Mouse (Mus musculus) hindbrain, embryonic 10.5 days (tissue): ENCODE results near the gene Arid2. TPM values are rescaled to one million over a fixed set of nuclear protein-coding genes. Genes with fewer than 3 reads are reported as not detected.

ENCODE experiments used
- DNase-seq: peaks from one replicate; pipeline ENCODE4 v3.0.0-alpha.2; 2017; ENCODE audit warnings: low spot score
- H3K27ac ChIP-seq: fragments of 300-500 bp; sonication (generic); 2 replicates; pipeline ENCODE4 v1.5.1; 2016; ENCODE audit warnings: mild to moderate bottlenecking, moderate library complexity
- H3K27me3 ChIP-seq: fragments of 300-500 bp; sonication (generic); 2 replicates; pipeline ENCODE4 v1.6.1; 2016; ENCODE audit warnings: mild to moderate bottlenecking; ENCODE audit not compliant: poor library complexity, insufficient read depth, severe bottlenecking
- H3K36me3 ChIP-seq: fragments of 300-500 bp; sonication (generic); 2 replicates; pipeline ENCODE4 v1.6.1; 2016; ENCODE audit warnings: mild to moderate bottlenecking, moderate library complexity
- H3K4me1 ChIP-seq: fragments of 300-500 bp; sonication (generic); replicated peaks from 2 replicates; pipeline ENCODE4 v1.6.1; 2016; ENCODE audit warnings: mild to moderate bottlenecking
- H3K4me3 ChIP-seq: fragments of 300-500 bp; sonication (generic); 2 replicates; pipeline ENCODE4 v1.5.1; 2016; ENCODE audit warnings: mild to moderate bottlenecking, moderate library complexity
- H3K9me3 ChIP-seq: fragments of 300-500 bp; sonication (generic); 2 replicates; pipeline ENCODE4 v1.6.1; 2016; ENCODE audit warnings: mild to moderate bottlenecking, moderate library complexity
- WGBS: fragments of 180-500 bp; shearing (Covaris S2); methylation state at CpG from one replicate; pipeline ENCODE4 v1.1.7; 2016; 5-methylcytosine and 5-hydroxymethylcytosine counted together
- polyA plus RNA-seq: library from polyadenylated mRNA; unstranded; fragments of >200 nt; fragmentation: Nextera tagmentation; extraction: Ambion mirVana; gene quantifications from 2 replicates; pipeline ENCODE4 v1.2.1, GENCODE M21; 2016

The Arid2 gene
- polyA plus RNA-seq, 1 experiment from 2014 or later = 25.6 TPM

DNA sequence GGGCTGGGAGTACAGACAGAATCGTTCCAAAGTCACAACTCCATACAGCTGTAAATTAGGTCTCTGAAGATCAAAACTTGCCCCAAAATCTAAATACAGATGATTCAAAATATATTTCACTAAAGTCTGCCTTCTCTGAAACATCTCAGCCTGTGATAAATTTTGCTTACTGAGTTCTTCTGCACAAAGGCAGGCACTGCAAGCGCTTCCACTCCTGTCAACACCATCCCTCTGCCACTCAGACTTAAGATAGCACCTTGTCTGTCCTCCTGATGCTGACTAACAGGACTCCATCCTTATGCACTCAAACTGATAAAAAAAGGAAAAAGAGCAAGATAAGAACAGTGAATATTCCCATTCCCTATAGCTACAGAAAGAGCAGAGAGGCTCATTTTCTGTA, 13.0 kb upstream of the Arid2 start:
- peaks cover 89% of the 10 kb centered on the region for H3K36me3 ChIP-seq
- no peaks in the 10 kb centered on the region for H3K27me3 ChIP-seq
- H3K4me3 ChIP-seq = no peak overlapping the region
- H3K9me3 ChIP-seq = no peaks in the 10 kb centered on the region
- WGBS = 93% methylated on average over 2 of the region's 2 CpGs
- H3K4me1 ChIP-seq = peaks cover 6% of the 10 kb centered on the region; the same call in 1 of the 2 replicates
- no peak for DNase-seq
- no peak overlapping the region for H3K27ac ChIP-seq

DNA sequence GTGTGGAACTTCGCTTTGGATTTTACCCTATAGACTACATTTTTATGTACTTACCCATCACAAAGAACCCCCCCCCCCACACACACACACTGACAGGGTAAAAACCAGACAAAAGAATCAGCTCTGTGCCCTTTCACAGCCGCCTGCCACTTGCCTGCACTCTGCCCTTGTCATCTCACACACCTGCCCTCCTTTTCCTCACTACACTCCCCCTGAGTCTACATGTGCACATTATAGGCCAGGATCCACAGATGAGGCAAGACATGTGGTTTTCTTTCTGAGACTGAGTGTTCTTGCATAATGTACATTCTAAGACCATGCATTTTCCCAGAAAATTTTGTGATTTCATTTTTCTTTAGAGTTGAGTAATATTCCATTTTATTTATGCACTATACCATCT, 12.1 kb upstream of the Arid2 start:
- no peaks in the 10 kb centered on the region for H3K27me3 ChIP-seq
- peaks cover 6% of the 10 kb centered on the region; the same call in 1 of the 2 replicates for H3K4me1 ChIP-seq
- DNase-seq = no peak
- H3K4me3 ChIP-seq = no peak overlapping the region
- 84% methylated on average over 2 of the region's 2 CpGs for WGBS
- no peak overlapping the region for H3K27ac ChIP-seq
- H3K36me3 ChIP-seq = peaks cover 89% of the 10 kb centered on the region
- peaks cover 3% of the 10 kb centered on the region; the same call in 1 of the 2 replicates for H3K9me3 ChIP-seq

DNA sequence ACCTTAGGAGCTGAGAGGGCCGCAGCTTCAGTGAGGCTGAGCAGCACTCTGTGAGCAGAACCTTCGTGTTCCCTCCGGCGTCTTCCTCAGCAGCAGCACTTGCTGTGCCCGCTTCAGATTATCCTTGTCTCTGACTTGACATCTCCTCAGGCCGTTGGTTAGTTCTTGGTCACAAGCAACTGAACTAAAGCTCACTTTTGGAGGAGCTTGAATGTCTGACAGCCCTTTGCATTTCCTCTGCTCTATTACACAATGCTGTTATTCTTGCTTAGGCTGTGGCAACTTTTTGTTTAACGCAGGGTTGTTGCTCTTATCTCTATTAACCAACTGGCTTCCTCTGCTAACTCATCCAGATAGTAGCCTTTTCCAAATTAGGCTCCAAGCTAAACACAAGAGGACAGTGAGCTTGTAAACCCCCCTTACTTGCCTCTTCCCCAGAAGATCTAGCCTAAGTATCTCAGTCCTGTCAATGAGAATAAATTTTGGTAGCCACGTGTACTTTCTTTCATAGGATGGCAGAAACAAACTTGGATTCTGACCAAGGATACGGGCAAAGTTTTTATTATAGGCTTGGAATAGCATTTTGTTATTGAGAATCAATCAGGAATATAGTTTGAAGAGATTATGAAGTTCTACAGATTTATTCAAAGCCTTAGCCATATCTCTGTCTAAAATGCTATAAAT, 11.4 kb upstream of the Arid2 start:
- Histone ChIP-seq H3K27me3 (no peaks in the 10 kb centered on the region), H3K4me3 (no peak overlapping the region), H3K9me3 (peaks cover 9% of the 10 kb centered on the region; the same call in 1 of the 2 replicates), H3K4me1 (peaks cover 6% of the 10 kb centered on the region), H3K36me3 (peaks cover 91% of the 10 kb centered on the region), H3K27ac (no peak overlapping the region)
- WGBS = 92% methylated on average over 9 of the region's 9 CpGs
- DNase-seq = no peak

DNA sequence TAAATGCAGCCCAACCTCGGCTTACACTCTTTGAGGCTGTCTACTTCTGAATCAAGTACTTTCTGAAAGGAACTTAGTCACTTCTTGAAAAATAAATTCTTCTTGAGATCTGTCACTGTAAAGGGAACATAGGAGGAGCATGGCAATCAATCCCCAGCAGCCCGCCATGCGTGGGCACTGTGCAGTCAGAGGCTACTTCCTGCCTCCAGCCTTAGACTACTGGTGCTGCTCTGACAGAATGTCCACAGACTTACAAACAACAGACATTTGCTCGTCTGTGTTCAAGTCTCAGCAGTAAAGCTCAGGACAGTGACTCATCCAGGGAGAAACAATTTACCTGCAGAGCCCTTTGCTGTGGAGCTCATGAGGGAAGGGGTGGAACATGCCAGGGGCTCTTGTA, 10.3 kb upstream of the Arid2 start:
- Histone ChIP-seq H3K4me1 (peaks cover 17% of the 10 kb centered on the region), H3K4me3 (no peak overlapping the region), H3K27ac (no peak overlapping the region), H3K36me3 (peaks cover 97% of the 10 kb centered on the region), H3K27me3 (no peaks in the 10 kb centered on the region), H3K9me3 (peaks cover 9% of the 10 kb centered on the region; the same call in 1 of the 2 replicates)
- DNase-seq = no peak
- 90% methylated on average over 4 of the region's 4 CpGs for WGBS

DNA sequence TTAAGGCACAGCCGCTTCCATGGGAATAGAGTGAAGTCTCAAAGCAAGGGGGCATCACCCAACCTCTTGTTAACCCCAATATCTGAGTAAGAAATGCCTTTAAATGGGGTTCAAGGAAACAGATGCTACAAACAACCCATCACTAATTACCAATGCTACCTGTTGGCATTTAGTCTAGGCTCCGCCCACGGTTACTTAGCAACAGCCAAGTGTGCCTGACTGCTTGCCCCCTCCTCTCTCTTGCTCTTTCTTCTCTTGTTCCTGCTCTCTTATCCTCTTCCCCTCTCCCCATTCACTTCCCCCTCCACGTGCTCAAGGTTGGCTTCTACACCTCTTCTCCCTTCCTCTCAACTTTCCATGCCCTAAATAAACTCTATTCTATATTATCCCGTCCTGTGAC, 6.1 kb upstream of the Arid2 start:
- no peak for DNase-seq
- H3K4me3 ChIP-seq = no peak overlapping the region
- peaks cover 63% of the 10 kb centered on the region for H3K36me3 ChIP-seq
- H3K4me1 ChIP-seq = peaks cover 38% of the 10 kb centered on the region
- H3K27me3 ChIP-seq = no peaks in the 10 kb centered on the region
- WGBS = 82% methylated on average over 5 of the region's 5 CpGs
- H3K9me3 ChIP-seq = peaks cover 9% of the 10 kb centered on the region; the same call in 1 of the 2 replicates
- no peak overlapping the region for H3K27ac ChIP-seq

DNA sequence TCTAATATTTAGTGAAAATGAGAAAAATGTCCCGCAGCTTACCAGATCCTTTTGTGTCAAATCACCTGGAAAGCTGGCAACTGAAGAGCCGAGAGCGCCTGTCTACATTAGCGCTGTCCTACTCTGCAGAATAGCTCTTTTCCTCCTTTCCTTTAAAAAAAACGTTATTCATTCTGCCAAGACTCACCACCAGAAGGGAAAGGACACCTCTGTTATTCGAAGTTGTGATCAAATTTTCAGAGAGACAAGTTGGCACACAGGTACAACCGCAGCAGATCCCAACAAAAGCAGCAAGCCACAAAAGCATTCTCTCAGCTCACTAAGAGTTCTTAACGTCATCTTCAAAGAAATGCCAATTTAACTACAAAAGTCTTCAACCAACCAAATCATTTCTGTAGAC, 4.2 kb upstream of the Arid2 start:
- no peak for DNase-seq
- peaks cover 33% of the 10 kb centered on the region for H3K4me1 ChIP-seq
- 80% methylated on average over 8 of the region's 8 CpGs for WGBS
- peaks cover 45% of the 10 kb centered on the region for H3K36me3 ChIP-seq
- H3K4me3 ChIP-seq = peak overlapping the region; percentile 84
- H3K27ac ChIP-seq = no peak overlapping the region
- peaks cover 9% of the 10 kb centered on the region; the same call in 1 of the 2 replicates for H3K9me3 ChIP-seq
- H3K27me3 ChIP-seq = no peaks in the 10 kb centered on the region

DNA sequence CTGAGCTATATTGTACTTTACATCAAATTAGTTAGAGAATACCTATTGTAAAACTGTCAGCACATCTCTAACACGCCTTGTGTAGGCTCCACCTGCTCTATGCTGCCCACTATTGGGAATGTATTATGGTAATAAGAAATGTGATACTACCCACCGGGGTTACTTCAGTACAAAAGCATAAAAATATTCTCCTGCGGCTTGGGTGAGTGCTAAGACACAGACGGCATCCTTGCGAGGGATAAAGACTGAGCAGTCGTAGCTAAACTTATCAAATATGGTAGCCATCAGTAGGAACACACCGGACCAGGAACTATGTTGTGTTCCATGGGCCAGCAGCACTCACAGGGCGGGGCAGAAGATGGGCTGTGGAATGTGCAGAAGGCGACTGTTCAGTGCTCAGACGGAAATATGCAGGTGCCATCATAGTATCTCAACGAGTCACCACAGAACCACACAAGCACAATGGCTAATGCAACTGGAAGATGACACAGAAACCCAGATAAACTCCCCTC, 3.3 kb upstream of the Arid2 start:
- no peaks in the 10 kb centered on the region for H3K27me3 ChIP-seq
- peaks cover 9% of the 10 kb centered on the region; the same call in 1 of the 2 replicates for H3K9me3 ChIP-seq
- peak; percentile 58 for DNase-seq
- peak overlapping the region; percentile 100 for H3K27ac ChIP-seq
- WGBS = 15% methylated on average over 11 of the region's 11 CpGs
- peak overlapping the region; percentile 84 for H3K4me3 ChIP-seq
- peaks cover 36% of the 10 kb centered on the region for H3K36me3 ChIP-seq
- peaks cover 34% of the 10 kb centered on the region for H3K4me1 ChIP-seq

DNA sequence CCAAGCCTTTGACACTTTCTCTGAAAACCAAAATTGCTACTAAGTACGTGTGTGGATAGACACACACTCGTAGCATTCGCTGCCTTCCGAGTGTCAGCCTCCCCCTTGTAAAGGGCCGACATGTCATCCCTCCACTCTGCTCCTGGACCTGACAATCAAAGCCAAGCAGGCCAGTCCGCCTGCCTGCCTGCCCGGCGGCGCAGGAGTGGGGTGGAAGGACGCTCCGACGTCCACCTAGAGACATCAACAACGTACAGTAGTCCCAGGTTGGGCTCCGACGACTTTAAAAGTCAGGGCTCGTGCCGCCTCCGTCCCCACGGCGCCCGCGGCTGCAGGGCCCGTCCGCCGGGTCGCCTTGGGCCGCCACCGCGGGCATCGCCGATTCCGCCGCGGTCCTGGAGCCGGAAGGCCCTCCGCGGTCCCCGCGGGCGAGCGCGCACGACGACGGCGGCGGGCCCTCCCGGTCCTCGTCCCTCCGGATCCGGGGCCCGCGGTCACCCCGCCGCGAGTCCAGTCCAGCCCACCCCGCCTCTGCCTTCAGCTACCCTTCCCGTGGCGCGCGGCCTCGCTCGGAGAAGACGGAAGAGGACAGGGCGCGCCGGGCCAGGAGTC, 2.5 kb upstream of the Arid2 start:
- WGBS = under 1% methylated on average over 67 of the region's 67 CpGs
- peak; percentile 75 for DNase-seq
- Histone ChIP-seq H3K9me3 (peaks cover 9% of the 10 kb centered on the region; the same call in 1 of the 2 replicates), H3K4me1 (peaks cover 42% of the 10 kb centered on the region), H3K36me3 (peaks cover 28% of the 10 kb centered on the region), H3K27ac (peak overlapping the region; percentile 100), H3K4me3 (peak overlapping the region; percentile 84), H3K27me3 (no peaks in the 10 kb centered on the region)

DNA sequence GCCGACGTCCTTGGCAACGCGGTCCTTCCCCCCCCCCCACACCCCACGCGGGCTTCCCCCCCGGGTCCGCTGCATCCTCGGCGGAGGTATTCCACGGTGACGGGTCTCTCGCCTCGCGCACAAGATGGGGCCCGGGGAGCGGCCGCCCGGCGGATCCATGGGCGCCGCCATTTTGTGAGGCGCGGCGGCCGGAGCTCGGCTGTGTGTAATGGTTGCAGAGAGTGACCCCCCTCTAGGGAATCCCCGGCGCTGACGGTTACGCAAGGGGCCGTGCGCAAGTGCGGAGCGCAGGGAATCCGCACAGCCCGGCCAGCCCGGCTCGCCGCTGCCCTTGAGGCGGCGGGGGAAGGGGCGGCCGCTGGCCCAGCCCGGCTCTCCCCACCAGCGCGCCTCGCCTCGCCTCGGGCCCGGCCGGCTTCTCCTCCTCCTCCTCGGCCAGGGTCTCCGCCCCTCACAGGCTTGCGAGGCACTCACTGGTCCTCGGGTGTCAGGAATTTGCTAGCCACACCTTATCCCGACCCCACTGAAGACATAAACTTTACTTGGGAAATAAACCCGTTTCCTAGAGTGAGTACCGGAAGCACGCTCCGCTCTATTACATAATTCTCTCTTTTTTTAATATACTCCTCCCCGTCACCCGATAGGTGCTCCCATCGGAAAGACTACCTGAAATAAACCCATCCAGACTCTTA, 1.8 kb upstream of the Arid2 start:
- 0 out of 2 replicates have a peak, but pooled peaks cover 3% of the 10 kb centered on the region for H3K9me3 ChIP-seq
- under 1% methylated on average over 61 of the region's 64 CpGs for WGBS

DNA sequence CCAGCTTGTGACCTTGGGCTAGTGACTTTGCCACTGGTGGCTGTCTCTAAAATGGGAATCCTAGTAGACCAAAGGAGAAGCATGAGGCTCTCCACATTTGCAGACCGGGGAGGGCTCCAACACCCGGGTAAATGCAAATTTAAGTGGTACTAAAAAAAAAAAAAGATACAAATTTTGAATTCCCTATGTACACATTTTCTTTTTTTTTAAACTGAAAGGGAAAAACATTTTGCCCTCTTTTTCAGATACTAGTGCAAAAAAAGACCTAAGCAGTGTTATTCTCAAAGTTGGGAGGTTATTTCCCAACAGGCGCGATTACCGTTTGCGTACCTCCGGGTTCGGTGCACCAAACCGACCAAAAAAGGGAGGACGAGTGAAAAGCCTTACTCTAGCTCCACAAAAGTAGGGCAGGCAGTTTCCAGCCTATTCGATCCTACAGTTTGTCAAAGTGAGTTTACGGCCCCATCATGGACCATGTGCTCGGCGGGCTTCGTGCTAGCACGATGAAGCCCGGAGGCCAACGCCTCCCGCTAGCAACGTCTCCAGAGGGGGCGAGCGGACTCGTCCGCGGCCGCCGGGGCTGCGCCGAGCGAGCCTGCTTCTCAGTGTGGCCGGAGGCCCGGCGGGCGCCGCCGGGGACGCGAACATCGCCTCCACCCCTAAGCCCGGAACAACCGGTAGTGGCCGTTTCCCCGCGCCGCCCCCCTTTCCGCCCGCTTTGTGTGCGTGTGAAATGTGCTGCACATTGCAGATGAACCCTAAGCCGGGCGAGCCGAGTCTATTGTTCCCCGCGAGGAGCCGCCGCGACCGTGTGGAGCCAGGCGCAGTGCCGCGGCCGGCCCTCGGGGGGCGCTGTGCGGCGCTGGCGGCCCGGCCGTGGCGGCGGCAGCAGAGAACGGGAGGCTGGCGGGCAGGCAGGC, 1.0 kb upstream of the Arid2 start:
- H3K27me3 ChIP-seq = no peaks in the 10 kb centered on the region
- peak overlapping the region; percentile 100 for H3K27ac ChIP-seq
- peak overlapping the region; percentile 84 for H3K4me3 ChIP-seq
- H3K36me3 ChIP-seq = peaks cover 20% of the 10 kb centered on the region
- H3K9me3 ChIP-seq = no peaks in the 10 kb centered on the region
- DNase-seq = peak; percentile 93
- H3K4me1 ChIP-seq = peaks cover 50% of the 10 kb centered on the region
- under 1% methylated on average over 72 of the region's 72 CpGs for WGBS

More for the DNA sequence above, 1.8 kb upstream of the Arid2 start:
- DNase-seq = peak; percentile 92
- Histone ChIP-seq H3K36me3 (peaks cover 21% of the 10 kb centered on the region), H3K4me3 (peak overlapping the region; percentile 84), H3K27ac (peak overlapping the region; percentile 100), H3K4me1 (peaks cover 49% of the 10 kb centered on the region), H3K27me3 (no peaks in the 10 kb centered on the region)

DNA sequence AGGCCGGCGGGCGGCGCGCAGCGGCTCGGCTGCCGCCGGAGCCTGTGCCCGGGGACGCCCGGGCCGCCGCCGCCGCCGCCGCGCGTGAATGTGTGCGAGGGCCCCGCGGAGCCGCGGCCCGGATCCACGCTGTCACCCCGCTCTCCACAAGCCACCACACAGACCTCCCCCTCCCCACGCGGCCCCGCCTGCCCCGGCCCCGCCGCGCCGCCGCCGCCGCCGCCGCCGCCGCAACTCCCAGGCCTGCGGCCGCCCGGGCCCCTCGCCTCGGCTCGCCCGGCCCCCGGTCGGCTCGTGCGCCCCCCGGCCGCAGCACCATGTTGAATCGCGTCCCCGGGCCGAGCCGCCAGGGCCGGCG, 404 bp upstream of the Arid2 start:
- H3K4me3 ChIP-seq = peak overlapping the region; percentile 84
- no peaks in the 10 kb centered on the region for H3K27me3 ChIP-seq
- H3K9me3 ChIP-seq = no peaks in the 10 kb centered on the region
- peak overlapping the region; percentile 100 for H3K27ac ChIP-seq
- no peak for DNase-seq
- peaks cover 44% of the 10 kb centered on the region for H3K4me1 ChIP-seq
- WGBS = 1% methylated on average over 52 of the region's 63 CpGs
- peaks cover 20% of the 10 kb centered on the region for H3K36me3 ChIP-seq
